Mouse (Mus musculus) liver, adult 2 months (tissue): ENCODE results near the gene Tsc22d3. TPM values are rescaled to one million over a fixed set of nuclear protein-coding genes. Genes with fewer than 3 reads are reported as not detected.
A peak's percentile ranks its signal among the peaks of the same experiment; 100 is the strongest.
"Not testable (repeated sequence)": the region's sequence is repeated elsewhere in the genome, so short reads cannot be mapped to it uniquely, and the experiment has no call there.

Experiments
- DNase-seq: peaks from one replicate; pipeline ENCODE4 v3.0.0-alpha.2; 2011; ENCODE audit warnings: low read depth, low spot score; ENCODE audit errors: extremely low read depth
- H3K27ac ChIP-seq: fragments of 200-500 bp; replicated peaks from 2 replicates; pipeline ENCODE4 v1.5.1; 2012; ENCODE audit warnings: low read depth, mild to moderate bottlenecking, control low read depth, inconsistent platforms, low read length; ENCODE audit not compliant: insufficient read depth
- H3K27me3 ChIP-seq: fragments of 200-500 bp; 2 replicates; pipeline ENCODE4 v1.6.1; 2012; ENCODE audit warnings: mild to moderate bottlenecking, moderate library complexity, low read length, inconsistent platforms; ENCODE audit not compliant: control insufficient read depth, insufficient read depth
- H3K36me3 ChIP-seq: fragments of 200-500 bp; 2 replicates; pipeline ENCODE4 v1.6.1; 2012; ENCODE audit warnings: low read length, inconsistent platforms; ENCODE audit not compliant: control insufficient read depth, insufficient read depth
- H3K4me1 ChIP-seq: fragments of 200-500 bp; 2 replicates; pipeline ENCODE4 v1.6.1; 2011; ENCODE audit warnings: low read length; ENCODE audit not compliant: control insufficient read depth, insufficient read depth
- H3K4me3 ChIP-seq: fragments of 200-500 bp; 2 replicates; pipeline ENCODE4 v1.5.1; 2011; ENCODE audit warnings: low read depth, mild to moderate bottlenecking, control low read depth, low read length, moderate library complexity; ENCODE audit not compliant: insufficient read depth
- H3K79me2 ChIP-seq: fragments of 200-500 bp; 2 replicates; pipeline ENCODE4 v1.6.1; 2012; ENCODE audit warnings: inconsistent platforms, mild to moderate bottlenecking, low read length, moderate library complexity; ENCODE audit not compliant: control insufficient read depth, insufficient read depth
- H3K9ac ChIP-seq: fragments of 200-500 bp; 2 replicates; pipeline ENCODE4 v1.6.1; 2012; ENCODE audit warnings: low read depth, mild to moderate bottlenecking, control low read depth, inconsistent platforms, low read length
- CTCF ChIP-seq: fragments of 200-500 bp; IDR thresholded peaks from 2 replicates; pipeline ENCODE4 v1.5.1; 2011; ENCODE audit warnings: low read depth, low read length, control low read depth
- POLR2A ChIP-seq: fragments of 200-500 bp; IDR thresholded peaks from 2 replicates; pipeline ENCODE4 v1.6.1; 2011; ENCODE audit warnings: low read length, control low read depth; ENCODE audit not compliant: insufficient read depth; ENCODE audit errors: extremely low read depth
- WGBS: fragments of 180-500 bp; shearing (Covaris S2); methylation state at CpG from one replicate; pipeline ENCODE4 v1.1.7; 2018; 5-methylcytosine and 5-hydroxymethylcytosine counted together
- polyA plus RNA-seq: library from polyadenylated mRNA; depleted of rRNA; stranded (reverse); fragments of >200 nt; gene quantifications from 2 replicates; pipeline ENCODE4 v1.2.3, GENCODE M21; 2012
- total RNA-seq: library from RNA; depleted of rRNA; stranded (reverse); fragments of >200 nt; gene quantifications from 2 replicates; pipeline ENCODE4 v1.2.3, GENCODE M21; 2014

The Tsc22d3 gene
- total and polyA plus RNA-seq, 2 experiments: 56.1 to 194 TPM

DNA sequence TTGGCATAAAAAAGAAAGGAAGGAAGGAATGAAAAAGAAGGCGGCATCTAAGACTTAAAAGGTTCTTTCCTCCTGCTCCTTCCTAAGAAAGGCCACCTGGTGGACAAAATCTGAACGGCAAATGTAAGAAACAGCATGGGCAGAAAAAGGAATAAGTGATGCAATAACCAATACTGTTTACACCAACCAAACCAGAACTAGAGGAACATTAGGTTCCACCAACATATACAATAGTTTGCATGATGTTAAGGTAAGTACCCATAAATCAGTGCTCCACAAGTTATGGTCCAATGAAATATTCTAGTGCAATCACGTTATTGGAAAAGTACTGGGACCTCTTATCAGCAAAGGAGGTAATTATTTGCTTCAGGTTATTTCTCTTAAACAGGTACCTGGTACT is 55.7 kb downstream of the Tsc22d3 start:
- DNase-seq: peak; percentile 83
- WGBS: 13% methylated on average over 3 of the region's 3 CpGs
- peak; percentile 30 for TF ChIP-seq CTCF
- TF ChIP-seq POLR2A: no peak

DNA sequence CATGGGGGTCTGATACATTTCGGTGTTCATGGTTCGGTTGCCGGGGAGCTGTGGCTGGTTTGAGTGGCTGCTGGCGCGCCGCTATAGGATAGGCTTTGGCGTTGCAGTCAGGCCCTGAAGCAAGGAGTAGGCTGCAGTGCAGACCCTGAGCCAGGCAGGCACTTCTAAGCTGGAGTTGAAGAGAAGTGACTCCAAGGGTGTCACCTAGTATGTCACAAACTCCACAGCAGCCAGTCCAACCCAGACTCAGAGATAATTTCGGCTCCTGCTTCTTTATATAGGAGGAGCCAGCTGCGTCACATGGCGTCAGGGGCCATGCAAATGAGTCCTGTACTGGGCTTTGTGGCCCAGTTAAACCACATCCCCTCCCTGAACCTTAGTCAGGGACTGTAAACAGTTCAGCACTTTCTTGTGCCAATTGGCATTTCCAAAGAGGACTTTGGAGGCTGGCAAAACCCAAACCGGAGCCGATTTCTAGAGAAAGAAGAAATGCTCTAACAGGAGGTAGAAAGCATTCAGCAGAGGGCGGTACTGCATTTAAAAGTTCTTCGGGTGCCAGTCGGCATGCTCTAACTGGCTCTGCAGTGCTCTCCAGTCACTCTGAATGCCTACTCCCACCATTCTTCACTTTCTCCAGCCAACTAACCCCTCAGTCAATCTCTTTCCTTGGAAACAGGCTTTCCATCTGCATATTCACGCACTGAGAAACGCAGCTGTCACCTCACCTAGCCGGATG is 57.4 kb downstream of the Tsc22d3 start:
- Histone ChIP-seq H3K79me2 (peaks cover 9% of the 10 kb centered on the region; the same call in 1 of the 2 replicates), H3K4me1 (peaks cover 14% of the 10 kb centered on the region), H3K27me3 (no peaks in the 10 kb centered on the region), H3K4me3 (peak overlapping the region; percentile 90), H3K36me3 (peaks cover 13% of the 10 kb centered on the region), H3K9ac (peak overlapping the region; percentile 94), H3K27ac (peak overlapping the region; percentile 99)
- TF ChIP-seq POLR2A (peak; percentile 91), CTCF (peak; percentile 30)
- WGBS: 3% methylated on average over 18 of the region's 18 CpGs
- DNase-seq: peak; percentile 98

More for the DNA sequence above, 55.7 kb downstream of the Tsc22d3 start:
- no peak overlapping the region for H3K9ac ChIP-seq
- peaks cover 9% of the 10 kb centered on the region; the same call in 1 of the 2 replicates for H3K79me2 ChIP-seq
- H3K27ac ChIP-seq: no peak overlapping the region; the same call in 1 of the 2 replicates
- H3K27me3 ChIP-seq: no peaks in the 10 kb centered on the region
- H3K4me1 ChIP-seq: peaks cover 10% of the 10 kb centered on the region
- peaks cover 13% of the 10 kb centered on the region for H3K36me3 ChIP-seq
- H3K4me3 ChIP-seq: no peak overlapping the region

DNA sequence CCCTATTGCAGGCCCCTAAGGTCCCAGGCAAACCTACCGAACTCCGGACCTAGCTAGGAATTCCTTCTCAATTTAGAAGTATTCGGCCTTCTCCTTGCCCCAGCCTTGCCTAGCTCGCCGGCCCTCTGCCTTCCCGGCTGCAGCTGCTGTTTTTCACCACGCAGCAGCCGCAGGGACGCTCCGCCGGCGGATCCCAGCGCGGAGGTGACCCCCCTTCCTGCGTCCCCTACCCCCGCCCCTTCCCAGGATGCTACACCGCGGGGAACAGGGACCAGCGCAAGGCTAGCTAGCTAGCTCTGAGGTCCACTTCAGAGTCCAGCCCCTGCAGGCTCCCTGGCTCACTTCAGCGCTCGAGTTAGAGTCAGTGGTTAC is 58.0 kb downstream of the Tsc22d3 start:
- H3K4me1 ChIP-seq: peaks cover 13% of the 10 kb centered on the region
- H3K9ac ChIP-seq: peak overlapping the region; percentile 94
- DNase-seq: no peak
- H3K27ac ChIP-seq: peak overlapping the region; percentile 99
- peaks cover 13% of the 10 kb centered on the region for H3K36me3 ChIP-seq
- TF ChIP-seq POLR2A (no peak), CTCF (no peak)
- peak overlapping the region; percentile 90 for H3K4me3 ChIP-seq
- peaks cover 9% of the 10 kb centered on the region; the same call in 1 of the 2 replicates for H3K79me2 ChIP-seq
- no peaks in the 10 kb centered on the region for H3K27me3 ChIP-seq
- WGBS: 2% methylated on average over 21 of the region's 21 CpGs

DNA sequence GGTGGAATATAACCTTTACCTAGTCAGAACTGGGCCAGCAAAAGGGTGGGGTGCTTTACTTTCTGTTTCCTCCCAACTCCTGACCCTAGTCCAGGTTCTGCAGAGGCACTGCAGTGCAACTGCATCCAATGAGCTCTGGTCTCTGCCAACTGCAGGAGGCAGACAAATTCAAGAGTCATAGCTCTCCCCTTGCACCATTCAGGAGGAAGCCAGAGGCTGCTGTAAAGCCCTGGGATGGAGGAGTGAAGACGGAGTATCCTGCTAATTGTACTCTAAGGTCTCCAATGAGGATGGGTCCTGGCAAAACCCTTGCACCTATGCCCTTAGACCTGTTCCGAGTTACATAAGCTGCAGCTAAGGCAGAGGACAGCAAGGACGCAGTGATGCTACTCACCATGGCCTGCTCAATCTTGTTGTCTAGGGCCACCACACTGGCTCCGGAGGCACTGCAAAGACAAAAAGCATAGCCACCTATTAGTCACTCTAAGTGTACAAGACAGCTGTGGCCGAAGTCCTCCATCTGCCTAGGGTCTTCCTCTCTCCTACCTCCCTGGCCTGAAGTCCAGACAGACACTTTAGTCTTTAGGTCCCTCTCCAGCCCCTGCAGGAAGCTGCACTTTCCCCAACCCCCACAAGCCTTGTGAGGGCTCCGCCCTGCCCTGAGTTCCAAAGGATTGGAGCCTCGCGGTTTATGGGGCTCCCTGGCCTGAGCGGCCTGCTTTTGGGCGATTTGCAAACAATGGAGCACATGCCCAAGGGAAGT is 58.6 kb downstream of the Tsc22d3 start:
- peaks cover 9% of the 10 kb centered on the region; the same call in 1 of the 2 replicates for H3K79me2 ChIP-seq
- TF ChIP-seq POLR2A (no peak), CTCF (0 out of 2 replicates have a peak, but pooled peaks have one; percentile 4)
- peaks cover 11% of the 10 kb centered on the region for H3K4me1 ChIP-seq
- peak; percentile 65 for DNase-seq
- H3K27ac ChIP-seq: peak overlapping the region; percentile 99
- H3K27me3 ChIP-seq: no peaks in the 10 kb centered on the region
- WGBS: 1% methylated on average over 10 of the region's 10 CpGs
- peaks cover 13% of the 10 kb centered on the region for H3K36me3 ChIP-seq
- peak overlapping the region; percentile 94 for H3K9ac ChIP-seq
- peak overlapping the region; percentile 90 for H3K4me3 ChIP-seq

DNA sequence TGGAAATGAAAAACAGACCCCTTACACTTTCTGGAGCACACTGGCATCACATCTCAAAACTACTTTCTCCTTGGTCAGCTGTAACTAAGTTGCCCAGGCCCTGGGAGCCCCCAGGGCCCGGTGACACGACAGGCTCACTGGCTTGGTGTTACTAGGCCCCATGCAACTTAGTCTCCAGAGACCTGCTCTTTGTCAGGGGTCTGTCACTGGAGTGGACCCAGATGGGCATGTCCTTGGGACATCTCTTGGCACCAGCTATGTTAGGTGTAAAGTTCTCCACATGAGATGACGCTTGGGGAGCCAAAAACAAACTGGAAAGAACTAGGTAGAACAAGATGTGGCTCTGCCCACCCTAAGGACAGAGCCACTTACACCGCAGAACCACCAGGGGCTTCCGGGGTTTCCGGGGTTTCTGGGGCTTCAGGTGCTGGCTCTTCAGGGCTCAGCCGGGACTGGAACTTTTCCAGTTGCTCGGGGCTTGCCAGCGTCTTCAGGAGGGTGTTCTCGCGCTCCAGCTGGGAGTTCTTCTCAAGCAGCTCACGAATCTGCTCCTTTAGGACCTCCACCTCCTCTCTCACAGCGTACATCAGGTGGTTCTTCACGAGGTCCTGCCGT is 59.9 kb downstream of the Tsc22d3 start:
- 34% methylated on average over 15 of the region's 15 CpGs for WGBS
- TF ChIP-seq CTCF (no peak), POLR2A (no peak)
- Histone ChIP-seq H3K4me3 (peak overlapping the region; percentile 90), H3K79me2 (peaks cover 9% of the 10 kb centered on the region; the same call in 1 of the 2 replicates), H3K27ac (peak overlapping the region; percentile 99), H3K4me1 (peaks cover 14% of the 10 kb centered on the region), H3K9ac (peak overlapping the region; percentile 94), H3K27me3 (no peaks in the 10 kb centered on the region), H3K36me3 (peaks cover 13% of the 10 kb centered on the region)
- DNase-seq: peak; percentile 41

DNA sequence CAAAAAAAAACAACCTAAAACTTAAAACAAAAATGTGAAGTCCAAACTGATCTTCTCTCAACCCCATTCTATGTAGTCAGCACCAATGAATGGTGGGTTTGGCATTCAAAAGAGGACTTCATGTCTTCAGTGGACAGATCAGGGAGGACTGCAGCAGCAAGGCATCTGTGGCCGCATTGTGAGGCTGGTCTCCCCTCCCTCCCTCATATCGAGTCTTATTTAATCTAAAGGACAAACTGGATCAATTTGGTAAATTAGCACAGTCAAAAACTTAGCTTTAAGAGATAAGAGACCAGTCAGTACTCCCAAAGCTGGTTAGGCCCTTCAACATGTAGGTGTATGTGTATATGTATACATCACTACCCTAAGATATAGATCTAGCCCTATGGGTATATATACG is 60.6 kb downstream of the Tsc22d3 start:
- H3K4me3 ChIP-seq: peak overlapping the region; percentile 29; the same call in 1 of the 2 replicates
- H3K9ac ChIP-seq: peak overlapping the region; percentile 56; the same call in 1 of the 2 replicates
- not testable (repeated sequence) for DNase-seq, H3K79me2 ChIP-seq, H3K27me3 ChIP-seq, H3K27ac ChIP-seq
- WGBS: 38% methylated on average over 3 of the region's 3 CpGs
- peaks cover 14% of the 10 kb centered on the region for H3K4me1 ChIP-seq
- H3K36me3 ChIP-seq: peaks cover 13% of the 10 kb centered on the region
